Mouse (Mus musculus): ENCODE data around the gene Lmx1b. TPM values are rescaled to one million over a fixed set of nuclear protein-coding genes. Genes with fewer than 3 reads are reported as not detected.

The Lmx1b gene
- total and polyA plus RNA-seq, 3 experiments = 0.05 to 1.5 TPM; not detected in 1

DNA sequence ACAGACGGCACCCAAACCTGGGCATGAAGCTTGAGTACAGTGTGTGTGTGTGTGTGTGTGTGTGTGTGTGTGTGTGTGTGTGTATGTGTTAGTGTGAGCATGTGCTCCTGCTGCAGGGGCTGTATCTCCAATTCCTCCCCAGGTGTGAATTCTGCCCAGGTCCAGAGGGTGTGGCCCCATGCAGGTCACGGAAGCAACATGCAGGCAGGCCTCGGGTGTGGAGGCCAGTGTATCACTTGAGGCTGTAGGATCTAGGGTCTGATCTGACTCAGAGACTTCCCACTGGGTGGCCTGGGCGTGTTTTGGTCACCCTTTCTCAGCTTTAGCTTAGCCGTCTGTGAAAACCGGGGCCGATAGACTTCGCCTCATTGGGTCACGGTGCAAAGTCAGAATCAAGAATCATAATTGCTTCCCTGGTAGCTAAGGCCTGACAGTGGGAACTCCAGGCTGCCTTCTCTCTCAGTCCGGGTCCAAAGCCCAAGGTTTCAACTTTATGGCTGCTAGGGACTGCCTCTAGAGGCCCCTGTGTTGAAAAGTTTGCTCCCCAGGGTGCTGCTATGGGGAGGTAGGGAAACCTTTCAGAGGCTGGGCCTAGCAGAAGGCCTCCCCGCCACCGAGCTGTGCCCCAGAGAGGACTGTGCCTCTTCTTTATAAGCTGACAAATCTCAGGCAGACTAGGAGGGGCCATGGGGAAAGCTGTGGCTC is 38.8 kb upstream of the Lmx1b start:
- TF ChIP-seq GATA2 (IDR thresholded peaks at IDR 0.05; ENCODE audit: borderline replicate concordance, low read depth, low read length) (no peak), TAL1 (conservative IDR thresholded peaks at IDR 0.05; ENCODE audit: low read depth, low read length) (no peak), GATA1 (IDR thresholded peaks at IDR 0.05; ENCODE audit: borderline replicate concordance, low read length) (no peak), CTCF (IDR thresholded peaks at IDR 0.05; ENCODE audit: low read depth, low read length) (no peak), POLR2AphosphoS5 (IDR thresholded peaks at IDR 0.05; ENCODE audit: insufficient replicate concordance, low read depth, low read length) (no peak)
- H3K27me3 ChIP-seq (ENCODE audit: insufficient read depth, low read length) = peaks cover 5% of the 10 kb centered on the region; the same call in 1 of the 2 replicates
- no peak overlapping the region for H3K4me3 ChIP-seq (ENCODE audit: low read depth, low read length)
- DNase-seq (ENCODE audit: low spot score) (no peak), ATAC-seq (ENCODE audit: extremely low read depth, insufficient number of reproducible peaks, low FRiP score, poor library complexity, severe bottlenecking) (no peak)
- no peaks in the 10 kb centered on the region for H3K36me3 ChIP-seq (replicated peaks)
- H3K9me3 ChIP-seq (replicated peaks) = no peaks in the 10 kb centered on the region
- no peaks in the 10 kb centered on the region for H3K4me1 ChIP-seq (ENCODE audit: insufficient read depth, low read depth, low read length)

DNA sequence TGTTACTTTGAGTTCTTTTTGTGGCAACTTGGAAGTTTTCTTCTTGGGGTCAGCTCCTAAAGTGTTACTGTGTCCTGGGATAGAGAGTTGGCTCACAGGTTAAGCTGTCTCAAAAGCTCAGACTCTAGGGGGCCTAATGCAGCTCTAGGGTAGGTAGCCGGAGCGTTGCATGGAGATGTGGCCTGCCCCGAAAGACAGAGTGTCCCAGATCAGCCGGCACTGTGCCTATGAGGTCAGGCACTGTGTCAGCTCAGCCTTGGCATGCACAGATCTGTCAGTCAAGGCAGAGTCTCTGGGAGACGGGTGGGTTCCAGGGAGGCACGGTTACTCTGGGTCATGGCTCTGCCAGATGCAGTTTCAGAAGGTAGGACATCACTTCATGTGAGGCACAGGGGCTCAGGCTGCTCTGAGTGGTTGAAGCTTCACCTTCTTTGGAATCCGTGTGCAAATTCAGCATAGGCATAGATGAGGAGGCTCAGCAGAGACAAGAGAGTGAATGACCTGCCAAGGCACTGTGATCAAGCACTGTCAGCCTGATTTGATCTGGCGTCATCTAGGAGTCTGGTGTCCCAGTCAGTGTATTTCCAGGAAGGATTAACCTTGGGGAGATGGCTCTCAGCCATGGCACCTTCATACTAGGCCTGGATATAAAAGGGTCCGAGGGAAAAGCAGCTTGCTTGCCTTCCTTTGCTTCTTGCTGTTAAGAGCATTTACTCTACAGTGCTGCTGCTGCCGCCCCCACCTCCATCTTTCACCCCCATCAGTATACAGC is 32.6 kb upstream of the Lmx1b start:
- Histone ChIP-seq H3K27me3 (ENCODE audit: insufficient read depth, low read length) (peaks cover 5% of the 10 kb centered on the region), H3K4me1 (ENCODE audit: insufficient read depth, low read depth, low read length) (no peaks in the 10 kb centered on the region), H3K9me3 (replicated peaks) (no peaks in the 10 kb centered on the region), H3K4me3 (ENCODE audit: low read depth, low read length) (no peak overlapping the region), H3K36me3 (replicated peaks) (no peaks in the 10 kb centered on the region)
- no peak for ATAC-seq (ENCODE audit: extremely low read depth, insufficient number of reproducible peaks, low FRiP score, poor library complexity, severe bottlenecking)
- TF ChIP-seq POLR2AphosphoS5 (IDR thresholded peaks at IDR 0.05; ENCODE audit: insufficient replicate concordance, low read depth, low read length) = no peak
- TF ChIP-seq GATA2 (IDR thresholded peaks at IDR 0.05; ENCODE audit: borderline replicate concordance, low read depth, low read length) = no peak
- no peak for TF ChIP-seq TAL1 (conservative IDR thresholded peaks at IDR 0.05; ENCODE audit: low read depth, low read length)
- no peak for TF ChIP-seq CTCF (IDR thresholded peaks at IDR 0.05; ENCODE audit: low read depth, low read length)
- TF ChIP-seq GATA1 (IDR thresholded peaks at IDR 0.05; ENCODE audit: borderline replicate concordance, low read length) = no peak
- no peak for DNase-seq (ENCODE audit: low spot score)

DNA sequence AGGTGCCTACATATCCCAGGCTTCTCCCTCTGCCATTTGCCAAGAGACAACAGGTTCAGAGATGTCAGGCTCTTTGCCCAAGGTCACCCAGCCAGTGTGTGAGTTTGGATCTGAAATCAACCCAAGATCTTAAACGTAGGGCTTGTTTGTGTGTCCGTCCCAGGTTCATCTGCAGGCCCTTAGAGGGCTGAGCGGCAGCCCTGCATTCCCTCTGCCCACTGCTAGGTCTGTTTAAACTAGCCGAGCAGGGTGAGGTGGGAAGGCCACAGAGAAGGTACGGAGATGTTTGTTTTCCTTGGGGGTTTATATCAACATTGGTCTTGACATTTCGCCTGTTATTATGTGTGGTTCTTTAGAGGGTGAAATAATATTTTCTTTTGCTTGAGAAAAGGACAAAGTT is 28.4 kb upstream of the Lmx1b start:
- no peak overlapping the region for H3K4me3 ChIP-seq (ENCODE audit: low read depth, low read length)
- peaks cover 9% of the 10 kb centered on the region for H3K27me3 ChIP-seq (ENCODE audit: insufficient read depth, low read length)
- H3K36me3 ChIP-seq (replicated peaks) = no peaks in the 10 kb centered on the region
- no peak for TF ChIP-seq POLR2AphosphoS5 (IDR thresholded peaks at IDR 0.05; ENCODE audit: insufficient replicate concordance, low read depth, low read length)
- ATAC-seq (ENCODE audit: extremely low read depth, insufficient number of reproducible peaks, low FRiP score, poor library complexity, severe bottlenecking) = no peak
- no peaks in the 10 kb centered on the region for H3K4me1 ChIP-seq (ENCODE audit: insufficient read depth, low read depth, low read length)
- no peak for DNase-seq (ENCODE audit: low spot score)
- no peaks in the 10 kb centered on the region for H3K9me3 ChIP-seq (replicated peaks)

DNA sequence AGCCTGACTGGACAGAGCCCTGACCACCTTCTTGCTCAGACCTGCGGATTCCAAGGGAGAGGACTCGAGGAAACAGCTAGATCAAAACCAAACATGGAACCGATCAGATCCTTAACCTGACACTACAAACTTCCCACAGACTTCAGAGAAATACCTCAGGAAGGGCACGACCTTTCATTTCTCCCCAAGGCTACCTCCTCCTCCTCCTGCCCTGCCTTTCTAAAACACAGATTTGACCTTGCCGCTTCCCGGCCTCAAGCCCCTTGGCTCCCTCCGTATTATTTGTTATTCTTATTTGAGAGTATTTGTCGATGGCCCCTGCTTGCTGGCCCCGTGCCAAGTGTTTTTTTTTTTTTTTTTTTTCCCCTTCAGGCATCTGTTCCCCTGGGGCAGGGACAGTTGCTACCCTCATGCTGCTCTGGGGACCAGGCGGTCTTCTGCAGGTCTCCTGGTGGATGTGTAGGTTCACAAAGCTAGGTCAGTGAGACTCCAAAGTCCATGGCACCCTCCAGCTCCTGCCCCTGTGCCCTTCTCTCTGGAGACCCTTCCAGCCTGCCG is 26.2 kb upstream of the Lmx1b start:
- DNase-seq (ENCODE audit: low spot score) = no peak
- peaks cover 6% of the 10 kb centered on the region; the same call in 1 of the 2 replicates for H3K27me3 ChIP-seq (ENCODE audit: insufficient read depth, low read length)

DNA sequence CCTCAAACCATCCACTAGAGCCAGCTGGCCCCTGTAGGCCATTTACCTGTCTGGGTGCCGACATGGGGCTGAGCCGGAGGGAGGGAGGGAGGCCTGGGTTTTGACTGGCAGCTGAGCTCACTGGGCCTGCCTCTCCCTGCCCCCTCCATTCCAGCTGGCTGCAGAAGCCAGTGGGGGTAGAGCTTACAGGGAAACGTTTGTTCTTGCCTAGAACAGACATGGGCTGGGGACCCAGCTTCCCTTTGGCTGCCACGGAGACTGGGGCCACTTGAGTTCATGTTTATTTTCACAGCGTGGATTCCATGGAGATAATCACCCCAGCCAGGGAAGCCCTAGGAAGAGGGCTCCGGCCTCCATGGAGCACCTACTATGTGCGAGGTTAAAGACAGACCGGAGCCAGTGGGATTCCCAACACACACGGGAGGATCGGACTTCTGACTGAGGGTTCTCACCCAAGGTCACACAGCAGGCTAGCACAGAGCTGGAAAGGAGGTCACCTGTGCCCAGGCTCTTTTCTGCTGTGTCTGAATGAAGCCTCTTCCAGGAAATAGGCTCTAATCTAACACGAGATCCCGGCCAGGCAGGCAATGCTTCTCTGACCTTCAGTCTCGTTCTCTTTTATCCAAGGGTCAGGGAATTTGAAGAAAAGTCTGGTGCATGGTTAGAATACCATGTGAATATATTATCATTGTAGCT is 25.2 kb upstream of the Lmx1b start:
- no peaks in the 10 kb centered on the region for H3K36me3 ChIP-seq (replicated peaks)
- DNase-seq (ENCODE audit: low spot score) (no peak), ATAC-seq (ENCODE audit: extremely low read depth, insufficient number of reproducible peaks, low FRiP score, poor library complexity, severe bottlenecking) (no peak)
- H3K4me1 ChIP-seq (ENCODE audit: insufficient read depth, low read depth, low read length) = no peaks in the 10 kb centered on the region
- no peak overlapping the region for H3K4me3 ChIP-seq (ENCODE audit: low read depth, low read length)
- H3K9me3 ChIP-seq (replicated peaks) = no peaks in the 10 kb centered on the region
- H3K27me3 ChIP-seq (ENCODE audit: insufficient read depth, low read length) = peaks cover 6% of the 10 kb centered on the region; the same call in 1 of the 2 replicates
- TF ChIP-seq CTCF (IDR thresholded peaks at IDR 0.05; ENCODE audit: low read depth, low read length) (no peak), GATA2 (IDR thresholded peaks at IDR 0.05; ENCODE audit: borderline replicate concordance, low read depth, low read length) (no peak), TAL1 (conservative IDR thresholded peaks at IDR 0.05; ENCODE audit: low read depth, low read length) (no peak), GATA1 (IDR thresholded peaks at IDR 0.05; ENCODE audit: borderline replicate concordance, low read length) (no peak), POLR2AphosphoS5 (IDR thresholded peaks at IDR 0.05; ENCODE audit: insufficient replicate concordance, low read depth, low read length) (no peak)

More for the DNA sequence above, 26.2 kb upstream of the Lmx1b start:
- no peaks in the 10 kb centered on the region for H3K36me3 ChIP-seq (replicated peaks)
- H3K9me3 ChIP-seq (replicated peaks) = no peaks in the 10 kb centered on the region
- no peak for TF ChIP-seq POLR2AphosphoS5 (IDR thresholded peaks at IDR 0.05; ENCODE audit: insufficient replicate concordance, low read depth, low read length)
- no peak for TF ChIP-seq CTCF (IDR thresholded peaks at IDR 0.05; ENCODE audit: low read depth, low read length)
- TF ChIP-seq TAL1 (conservative IDR thresholded peaks at IDR 0.05; ENCODE audit: low read depth, low read length) = no peak
- no peak for TF ChIP-seq GATA1 (IDR thresholded peaks at IDR 0.05; ENCODE audit: borderline replicate concordance, low read length)
- TF ChIP-seq GATA2 (IDR thresholded peaks at IDR 0.05; ENCODE audit: borderline replicate concordance, low read depth, low read length) = no peak
- no peaks in the 10 kb centered on the region for H3K4me1 ChIP-seq (ENCODE audit: insufficient read depth, low read depth, low read length)
- no peak for ATAC-seq (ENCODE audit: extremely low read depth, insufficient number of reproducible peaks, low FRiP score, poor library complexity, severe bottlenecking)
- H3K4me3 ChIP-seq (ENCODE audit: low read depth, low read length) = no peak overlapping the region

DNA sequence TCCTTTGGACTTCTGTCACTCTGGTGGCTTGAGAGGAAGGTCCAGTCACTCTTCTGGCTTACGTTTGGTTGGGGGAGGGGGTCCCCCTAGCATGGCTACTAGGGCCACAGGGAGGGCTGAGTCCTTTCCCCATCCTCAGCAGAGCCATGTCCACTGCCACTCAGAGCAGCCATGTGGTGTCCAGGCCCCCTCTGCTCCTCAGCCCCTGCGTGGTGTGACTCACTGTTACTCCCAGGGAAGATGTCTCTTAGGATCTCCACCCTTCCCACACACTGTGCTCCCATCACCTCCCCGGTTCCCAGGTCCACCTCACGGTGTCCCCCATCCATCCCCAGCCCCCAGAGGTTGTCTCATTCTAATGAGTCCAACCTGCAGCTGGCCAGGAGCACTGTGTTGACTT is 24.4 kb upstream of the Lmx1b start:
- no peak overlapping the region for H3K4me3 ChIP-seq (ENCODE audit: low read depth, low read length)

More for the DNA sequence above, 24.4 kb upstream of the Lmx1b start:
- TF ChIP-seq POLR2AphosphoS5 (IDR thresholded peaks at IDR 0.05; ENCODE audit: insufficient replicate concordance, low read depth, low read length) = no peak
- no peak for TF ChIP-seq CTCF (IDR thresholded peaks at IDR 0.05; ENCODE audit: low read depth, low read length)
- TF ChIP-seq GATA1 (IDR thresholded peaks at IDR 0.05; ENCODE audit: borderline replicate concordance, low read length) = no peak
- no peak for TF ChIP-seq GATA2 (IDR thresholded peaks at IDR 0.05; ENCODE audit: borderline replicate concordance, low read depth, low read length)
- H3K9me3 ChIP-seq (replicated peaks) = no peaks in the 10 kb centered on the region
- no peaks in the 10 kb centered on the region for H3K36me3 ChIP-seq (replicated peaks)
- no peak for DNase-seq (ENCODE audit: low spot score)
- no peaks in the 10 kb centered on the region for H3K4me1 ChIP-seq (ENCODE audit: insufficient read depth, low read depth, low read length)
- H3K27me3 ChIP-seq (ENCODE audit: insufficient read depth, low read length) = peaks cover 6% of the 10 kb centered on the region; the same call in 1 of the 2 replicates
- no peak for ATAC-seq (ENCODE audit: extremely low read depth, insufficient number of reproducible peaks, low FRiP score, poor library complexity, severe bottlenecking)
